Mouse (Mus musculus) midbrain, embryonic 15.5 days (tissue): ENCODE measurements at regions not wholly inside any gene's neighbourhood (a gene's known extent, or its start where the extent isn't known, plus 50 kb on each side); places are given as distances from the start of the nearest gene placed in this dataset.

Experiments
- ATAC-seq: fragments of 200-750 bp; cut with Nextera tagmentation; replicated peaks from 2 replicates; pipeline ENCODE4 v1.8.0; 2017; ENCODE audit warnings: moderate TSS enrichment
- H3K27ac ChIP-seq: fragments of 300-500 bp; sonication (generic); 2 replicates; pipeline ENCODE4 v1.5.1; 2015; ENCODE audit warnings: mild to moderate bottlenecking, inconsistent platforms
- H3K27me3 ChIP-seq: fragments of 300-500 bp; sonication (generic); replicated peaks from 2 replicates; pipeline ENCODE4 v1.6.1; 2015; ENCODE audit warnings: inconsistent platforms
- H3K36me3 ChIP-seq: fragments of 300-500 bp; sonication (generic); replicated peaks from 2 replicates; pipeline ENCODE4 v1.6.1; 2015; ENCODE audit warnings: inconsistent platforms
- H3K4me1 ChIP-seq: fragments of 300-500 bp; sonication (generic); 2 replicates; pipeline ENCODE4 v1.6.1; 2015; ENCODE audit warnings: inconsistent platforms
- H3K4me2 ChIP-seq: fragments of 300-500 bp; sonication (generic); 2 replicates; pipeline ENCODE4 v1.6.1; 2015; ENCODE audit warnings: inconsistent platforms, mild to moderate bottlenecking, moderate library complexity
- H3K4me3 ChIP-seq: fragments of 300-500 bp; sonication (generic); 2 replicates; pipeline ENCODE4 v1.5.1; 2015; ENCODE audit warnings: mild to moderate bottlenecking, inconsistent platforms
- H3K9ac ChIP-seq: fragments of 300-500 bp; sonication (generic); 2 replicates; pipeline ENCODE4 v1.6.1; 2015; ENCODE audit warnings: mild to moderate bottlenecking, inconsistent platforms
- H3K9me3 ChIP-seq: fragments of 300-500 bp; sonication (generic); 2 replicates; pipeline ENCODE4 v1.6.1; 2016; ENCODE audit warnings: inconsistent platforms
- WGBS: fragments of 180-500 bp; shearing (Covaris S2); methylation state at CpG from one replicate; pipeline ENCODE4 v1.1.7; 2015; ENCODE audit warnings: mixed read lengths; 5-methylcytosine and 5-hydroxymethylcytosine counted together

DNA sequence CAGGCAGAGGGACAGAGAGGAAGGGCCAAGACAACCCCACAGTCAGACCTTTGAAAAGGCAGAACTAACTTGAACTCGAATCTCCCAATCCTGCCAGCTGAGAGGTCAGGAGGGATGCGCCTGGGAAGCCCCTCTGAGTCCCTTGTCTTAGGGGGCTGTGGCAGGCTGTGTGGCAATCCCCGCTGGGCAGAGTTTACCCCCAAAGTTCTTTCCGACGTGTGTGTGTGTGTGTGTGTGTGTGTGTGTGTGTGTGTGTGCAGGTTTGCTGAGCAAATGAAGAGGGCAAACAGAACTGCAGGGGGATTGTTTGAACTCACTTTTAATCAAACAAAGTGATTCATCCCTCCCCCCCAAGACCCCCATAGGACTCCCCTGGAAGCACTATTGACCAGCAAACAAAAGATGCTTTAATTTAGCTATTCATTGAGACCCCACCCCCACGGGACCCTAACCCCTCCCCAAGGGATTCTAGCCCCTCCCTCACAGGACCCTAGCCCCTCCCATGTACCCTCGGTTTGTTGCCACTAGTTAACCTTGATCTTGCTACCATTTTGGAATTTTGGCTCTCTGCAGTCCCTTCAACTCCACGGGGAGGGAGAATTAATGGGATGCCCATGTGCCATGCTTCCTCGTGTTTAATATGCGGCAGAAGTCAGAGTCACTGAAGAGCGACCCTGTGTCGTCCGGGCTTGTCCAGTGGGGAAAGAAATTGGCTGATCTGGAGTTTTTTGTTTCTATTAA lies 143.4 kb upstream of the Gli2 start:
- ATAC-seq = 0 out of 2 replicates have a peak, but pooled peaks have one; percentile 28
- Histone ChIP-seq H3K4me1 (peaks cover 6% of the 10 kb centered on the region; the same call in 1 of the 2 replicates), H3K4me3 (no peak overlapping the region), H3K36me3 (no peaks in the 10 kb centered on the region), H3K27ac (no peak overlapping the region), H3K9me3 (no peaks in the 10 kb centered on the region), H3K9ac (no peak overlapping the region), H3K27me3 (no peaks in the 10 kb centered on the region), H3K4me2 (no peak overlapping the region)
- WGBS = 15% methylated on average over 13 of the region's 13 CpGs

DNA sequence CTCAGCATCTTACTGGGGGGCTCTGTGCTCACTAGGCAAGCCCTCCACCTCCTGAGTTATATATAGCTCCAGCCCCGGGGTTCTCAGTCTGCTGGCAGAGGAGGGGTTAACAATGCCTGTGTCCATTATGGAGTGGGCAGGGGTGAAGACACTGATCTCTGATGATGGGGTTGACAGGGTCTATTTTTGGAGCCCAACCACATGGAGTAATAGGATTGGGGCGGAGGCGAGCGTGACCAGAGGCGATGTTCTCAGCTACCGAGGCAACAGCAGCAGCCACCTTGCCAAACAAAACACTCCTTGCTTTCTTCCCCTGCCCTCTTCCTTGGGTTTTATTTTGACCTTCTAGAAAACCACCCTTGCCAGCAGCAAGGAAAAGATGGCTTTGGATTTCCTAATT lies 141.1 kb upstream of the Gli2 start:
- WGBS = 22% methylated on average over 6 of the region's 6 CpGs
- ATAC-seq = no peak
- no peaks in the 10 kb centered on the region for H3K36me3 ChIP-seq

DNA sequence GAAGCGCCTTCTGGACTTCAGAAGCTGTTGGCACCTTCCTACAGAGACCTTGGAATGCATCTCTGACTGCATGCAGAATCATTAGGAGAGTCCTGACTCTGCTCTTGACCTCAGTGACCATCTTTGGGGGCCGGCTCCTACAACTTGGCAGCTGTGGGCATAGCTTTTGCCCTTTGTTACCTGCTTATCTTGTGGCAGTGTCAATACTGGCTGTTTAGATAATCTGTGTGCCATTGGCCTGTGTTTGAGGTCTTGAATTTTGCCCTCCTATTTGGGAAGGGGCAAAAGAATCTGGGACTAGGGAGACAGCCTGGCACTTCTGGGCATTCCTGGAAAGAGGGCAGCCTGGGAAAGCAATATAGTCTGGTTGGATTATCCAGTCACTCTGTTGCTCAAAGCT lies 137.8 kb upstream of the Gli2 start:
- Histone ChIP-seq H3K27ac (no peak overlapping the region), H3K4me1 (peaks cover 8% of the 10 kb centered on the region), H3K4me2 (no peak overlapping the region), H3K4me3 (no peak overlapping the region), H3K27me3 (peaks cover 8% of the 10 kb centered on the region; the same call in 1 of the 2 replicates), H3K36me3 (no peaks in the 10 kb centered on the region), H3K9ac (no peak overlapping the region), H3K9me3 (no peaks in the 10 kb centered on the region)
- 91% methylated on average over 2 of the region's 2 CpGs for WGBS
- ATAC-seq = no peak

More for the DNA sequence above, 141.1 kb upstream of the Gli2 start:
- Histone ChIP-seq H3K27ac (no peak overlapping the region), H3K4me2 (no peak overlapping the region), H3K9me3 (no peaks in the 10 kb centered on the region), H3K9ac (no peak overlapping the region), H3K4me3 (no peak overlapping the region), H3K4me1 (peaks cover 10% of the 10 kb centered on the region), H3K27me3 (peaks cover 8% of the 10 kb centered on the region; the same call in 1 of the 2 replicates)

DNA sequence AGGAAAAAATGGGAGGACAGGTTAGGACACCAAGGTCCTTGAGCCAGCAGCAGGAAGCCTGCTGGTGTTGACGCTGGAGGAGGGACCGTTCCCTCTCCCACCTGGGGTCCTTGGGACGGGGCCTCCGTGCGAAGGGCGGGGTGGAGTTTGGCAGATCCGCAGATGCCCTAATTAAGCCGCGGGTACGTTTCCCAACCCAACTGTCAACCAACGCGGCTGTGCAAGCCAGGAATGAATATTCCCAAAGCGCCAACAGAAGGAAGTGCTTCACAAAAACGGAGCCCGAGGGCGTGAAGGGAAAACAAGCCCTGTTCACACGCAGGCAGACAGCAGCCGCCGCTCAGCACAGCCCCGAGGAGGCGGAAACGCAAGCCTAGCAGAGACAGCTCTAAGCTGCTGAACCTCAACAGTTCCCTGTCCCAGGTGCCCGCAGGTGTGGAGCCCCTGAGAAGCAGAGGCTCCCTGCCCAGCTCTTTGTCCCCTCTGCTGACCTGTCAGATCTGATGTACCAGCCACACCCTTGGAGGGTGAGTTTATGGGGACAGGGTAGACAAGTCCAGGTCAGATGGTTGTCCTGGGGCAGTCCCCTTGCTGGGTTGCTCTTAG lies 136.1 kb upstream of the Gli2 start:
- H3K4me2 ChIP-seq = peak overlapping the region; percentile 54
- peaks cover 8% of the 10 kb centered on the region; the same call in 1 of the 2 replicates for H3K27me3 ChIP-seq
- ATAC-seq = peak; percentile 83
- H3K4me1 ChIP-seq = peaks cover 8% of the 10 kb centered on the region
- no peak overlapping the region for H3K27ac ChIP-seq
- WGBS = 2% methylated on average over 23 of the region's 23 CpGs
- peak overlapping the region; percentile 27 for H3K4me3 ChIP-seq
- H3K9me3 ChIP-seq = no peaks in the 10 kb centered on the region
- peak overlapping the region; percentile 25; the same call in 1 of the 2 replicates for H3K9ac ChIP-seq
- H3K36me3 ChIP-seq = no peaks in the 10 kb centered on the region

DNA sequence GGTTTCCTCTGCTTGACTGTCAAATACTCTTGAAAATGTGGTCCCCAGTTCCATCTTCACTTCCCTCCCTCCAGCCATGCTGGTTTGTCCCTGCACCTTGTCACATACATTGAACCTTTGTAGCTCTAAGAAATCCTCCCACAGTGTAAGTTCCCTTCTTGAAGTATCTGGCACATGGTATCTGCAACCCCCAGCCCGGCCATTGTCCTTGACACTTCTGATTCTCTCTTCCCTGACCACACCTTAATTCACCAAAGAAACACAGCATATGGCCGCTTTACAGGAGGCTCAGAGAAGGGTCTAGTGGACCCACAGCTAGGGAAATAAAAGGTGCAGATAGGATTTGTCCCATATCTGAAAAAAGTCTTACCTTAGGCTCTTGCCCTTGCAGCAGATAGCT lies 133.9 kb upstream of the Gli2 start:
- no peaks in the 10 kb centered on the region for H3K36me3 ChIP-seq
- WGBS = 91% methylated on average over 2 of the region's 2 CpGs
- ATAC-seq = no peak
- H3K9me3 ChIP-seq = no peaks in the 10 kb centered on the region
- no peak overlapping the region for H3K4me2 ChIP-seq
- H3K27me3 ChIP-seq = peaks cover 8% of the 10 kb centered on the region; the same call in 1 of the 2 replicates
- no peak overlapping the region for H3K4me3 ChIP-seq
- peaks cover 8% of the 10 kb centered on the region for H3K4me1 ChIP-seq
- H3K9ac ChIP-seq = no peak overlapping the region
- no peak overlapping the region for H3K27ac ChIP-seq

DNA sequence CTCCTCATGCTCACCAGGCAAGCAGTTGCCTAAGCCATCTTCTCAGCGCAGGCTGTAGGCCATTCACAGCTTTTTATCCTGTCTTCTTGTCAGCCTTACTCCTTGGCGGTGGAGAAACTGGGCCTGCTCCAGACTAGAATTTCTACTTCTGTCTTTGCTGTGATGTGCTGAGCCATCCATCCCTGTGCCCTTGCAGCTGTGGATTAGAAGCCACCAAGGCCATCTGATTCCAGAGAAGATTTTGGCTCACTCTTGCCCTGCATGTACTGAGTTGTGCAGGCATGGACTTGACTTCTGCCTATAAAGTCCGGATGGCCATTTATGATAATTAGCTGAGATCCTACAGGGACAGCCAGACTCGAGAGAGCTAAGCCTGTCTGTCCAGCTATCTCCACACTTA lies 133.4 kb upstream of the Gli2 start:
- WGBS = 74% methylated on average over 4 of the region's 4 CpGs
- Histone ChIP-seq H3K27ac (no peak overlapping the region), H3K9ac (no peak overlapping the region), H3K4me3 (no peak overlapping the region), H3K4me1 (peaks cover 8% of the 10 kb centered on the region), H3K36me3 (no peaks in the 10 kb centered on the region), H3K4me2 (no peak overlapping the region), H3K27me3 (peaks cover 8% of the 10 kb centered on the region; the same call in 1 of the 2 replicates), H3K9me3 (no peaks in the 10 kb centered on the region)
- ATAC-seq = no peak

DNA sequence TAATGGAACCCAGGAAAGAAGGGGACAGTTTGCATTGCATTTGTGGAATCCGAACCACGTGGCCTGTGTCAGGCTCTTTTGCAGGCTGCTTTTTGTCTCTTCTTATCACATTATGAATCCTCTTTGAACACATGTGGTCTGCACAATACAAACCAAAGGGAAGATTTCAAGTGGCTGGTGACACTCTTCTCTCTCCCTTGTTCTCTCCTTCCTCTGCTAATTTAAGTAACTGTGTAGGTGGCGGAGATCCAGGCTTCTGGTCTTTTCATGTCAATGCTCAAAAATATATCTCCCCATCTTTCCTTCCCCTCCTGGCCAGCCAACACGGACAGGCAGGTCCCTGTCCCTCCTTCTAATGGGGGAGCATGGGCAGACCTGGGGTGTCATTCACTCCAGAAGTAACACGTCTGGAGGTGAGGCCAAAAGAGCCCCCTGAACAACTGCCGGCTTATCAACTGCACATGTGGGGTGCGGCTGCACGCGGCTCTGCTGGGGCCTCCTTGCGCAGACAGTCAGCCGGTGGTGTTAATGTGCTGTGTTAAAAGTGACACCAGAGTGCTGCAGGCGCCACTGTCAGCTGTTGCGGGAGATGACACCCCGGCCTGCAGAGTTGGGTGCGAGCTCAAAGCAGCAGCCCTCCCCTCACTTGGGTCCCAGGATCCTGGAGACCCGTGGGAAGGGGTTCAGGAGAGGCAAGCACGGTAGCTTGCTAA lies 130.3 kb upstream of the Gli2 start:
- Histone ChIP-seq H3K36me3 (no peaks in the 10 kb centered on the region), H3K9me3 (no peaks in the 10 kb centered on the region), H3K4me3 (no peak overlapping the region), H3K4me2 (no peak overlapping the region), H3K27me3 (no peaks in the 10 kb centered on the region), H3K27ac (no peak overlapping the region), H3K4me1 (no peaks in the 10 kb centered on the region), H3K9ac (no peak overlapping the region)
- 85% methylated on average over 17 of the region's 17 CpGs for WGBS
- ATAC-seq = no peak

DNA sequence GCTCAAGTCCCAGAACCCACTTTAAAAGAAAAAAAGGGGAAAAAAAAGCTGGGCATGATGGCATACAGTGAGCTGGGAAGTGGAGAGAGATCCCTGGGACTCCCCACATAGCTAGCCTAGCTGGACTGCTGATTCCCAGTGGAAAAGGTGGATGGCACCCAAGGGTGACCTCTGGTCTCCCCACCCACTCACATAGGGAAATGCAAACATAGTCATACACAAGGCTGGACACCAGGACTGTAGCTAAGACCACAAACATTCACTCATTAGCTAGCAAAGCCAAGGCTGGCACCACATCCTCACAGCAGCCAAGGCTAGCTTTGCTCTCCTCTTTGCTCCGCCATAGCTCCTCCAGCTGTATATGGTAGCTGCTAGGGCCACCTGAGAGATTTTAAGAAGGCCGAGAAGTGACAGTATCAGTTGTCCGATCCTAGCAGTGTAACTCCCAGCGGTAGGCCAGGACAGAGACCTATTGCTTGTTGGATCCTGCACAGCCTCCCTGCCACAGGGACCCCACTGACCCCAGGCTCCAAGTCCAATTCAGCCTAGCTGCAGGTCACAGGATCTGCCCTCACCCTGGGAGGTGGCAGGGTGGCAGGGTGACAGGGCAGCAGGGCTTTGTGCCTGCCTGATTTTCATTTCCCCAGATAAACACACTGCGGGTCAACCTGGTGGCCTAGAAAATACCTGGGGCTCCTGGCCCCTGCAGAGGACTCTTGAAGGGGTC lies 119.8 kb upstream of the Gli2 start:
- H3K9ac ChIP-seq = no peak overlapping the region
- H3K4me3 ChIP-seq = no peak overlapping the region
- no peak overlapping the region for H3K27ac ChIP-seq
- no peaks in the 10 kb centered on the region for H3K36me3 ChIP-seq
- no peaks in the 10 kb centered on the region for H3K27me3 ChIP-seq
- no peaks in the 10 kb centered on the region for H3K4me1 ChIP-seq
- 77% methylated on average over 5 of the region's 5 CpGs for WGBS
- ATAC-seq = no peak
- H3K9me3 ChIP-seq = no peaks in the 10 kb centered on the region
- no peak overlapping the region for H3K4me2 ChIP-seq

DNA sequence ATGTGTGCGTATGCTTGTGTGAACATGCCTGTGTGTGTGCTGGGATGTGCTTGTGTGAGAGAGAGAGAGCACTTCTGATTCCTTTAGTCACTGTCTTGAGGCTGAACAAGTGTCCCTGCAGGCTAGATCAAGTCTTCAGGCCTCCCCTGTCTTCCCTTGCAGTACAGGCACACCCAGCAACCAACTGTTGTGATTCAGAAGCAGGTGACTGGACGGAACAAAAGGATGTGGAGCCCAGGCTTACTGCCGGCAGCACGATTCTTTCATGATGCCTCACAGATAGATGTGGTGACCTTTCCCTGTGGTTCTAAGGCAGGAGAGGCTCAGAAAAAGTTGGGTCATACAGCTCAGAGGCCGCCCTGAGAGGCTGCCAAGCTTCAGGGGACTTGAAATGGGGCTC lies 114.0 kb upstream of the Gli2 start:
- Histone ChIP-seq H3K27ac (no peak overlapping the region), H3K27me3 (no peaks in the 10 kb centered on the region), H3K9me3 (no peaks in the 10 kb centered on the region), H3K9ac (no peak overlapping the region), H3K4me2 (no peak overlapping the region), H3K4me1 (no peaks in the 10 kb centered on the region), H3K4me3 (no peak overlapping the region), H3K36me3 (no peaks in the 10 kb centered on the region)
- 76% methylated on average over 5 of the region's 5 CpGs for WGBS
- ATAC-seq = no peak

DNA sequence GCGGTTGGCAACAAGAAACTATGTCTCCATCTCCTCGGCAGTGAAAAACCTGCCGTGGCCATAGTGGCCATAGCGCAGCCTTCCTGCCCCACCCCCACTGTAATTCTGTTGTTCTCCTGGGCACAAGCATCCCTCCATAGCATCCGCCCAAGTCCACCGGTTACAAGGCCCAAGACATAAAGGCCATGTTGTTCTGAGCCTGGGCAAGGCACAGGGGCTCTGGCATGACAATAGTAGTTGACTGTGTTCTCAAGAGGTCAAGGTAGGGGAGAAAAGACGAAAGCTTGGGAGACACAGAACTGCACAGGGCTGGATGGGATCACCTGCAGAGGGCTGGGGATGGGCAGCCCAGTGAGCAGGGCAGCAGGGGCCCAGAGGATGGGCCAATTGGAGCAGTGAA lies 112.9 kb upstream of the Gli2 start:
- Histone ChIP-seq H3K27ac (no peak overlapping the region), H3K4me3 (no peak overlapping the region), H3K27me3 (no peaks in the 10 kb centered on the region), H3K9me3 (no peaks in the 10 kb centered on the region), H3K4me2 (no peak overlapping the region), H3K4me1 (no peaks in the 10 kb centered on the region), H3K36me3 (no peaks in the 10 kb centered on the region), H3K9ac (no peak overlapping the region)
- no peak for ATAC-seq
- WGBS = 52% methylated on average over 7 of the region's 7 CpGs

DNA sequence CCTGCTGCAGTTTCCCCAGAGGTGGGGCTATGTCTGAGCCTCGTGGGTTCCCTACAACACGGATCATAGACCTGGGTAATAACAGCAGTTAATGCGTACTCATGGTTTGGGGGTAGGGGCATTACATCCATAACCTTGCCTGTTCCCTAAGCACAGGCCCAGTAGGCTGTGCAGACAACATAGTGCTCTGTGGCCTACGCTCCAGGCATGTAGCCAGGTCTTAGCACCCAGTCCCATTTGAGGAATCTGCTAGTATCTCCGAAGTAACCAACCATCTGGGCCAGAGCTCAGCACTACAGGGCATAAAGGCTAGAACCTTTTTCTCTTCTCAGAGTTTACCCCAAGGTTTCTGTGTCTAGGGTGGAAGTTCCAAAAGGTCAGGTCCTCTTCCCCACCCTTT lies 111.4 kb upstream of the Gli2 start:
- H3K4me3 ChIP-seq = no peak overlapping the region
- H3K27me3 ChIP-seq = no peaks in the 10 kb centered on the region
- H3K4me2 ChIP-seq = no peak overlapping the region
- no peaks in the 10 kb centered on the region for H3K4me1 ChIP-seq
- no peaks in the 10 kb centered on the region for H3K9me3 ChIP-seq
- no peaks in the 10 kb centered on the region for H3K36me3 ChIP-seq
- no peak overlapping the region for H3K9ac ChIP-seq
- WGBS = 87% methylated on average over 5 of the region's 5 CpGs
- ATAC-seq = no peak
- H3K27ac ChIP-seq = no peak overlapping the region

DNA sequence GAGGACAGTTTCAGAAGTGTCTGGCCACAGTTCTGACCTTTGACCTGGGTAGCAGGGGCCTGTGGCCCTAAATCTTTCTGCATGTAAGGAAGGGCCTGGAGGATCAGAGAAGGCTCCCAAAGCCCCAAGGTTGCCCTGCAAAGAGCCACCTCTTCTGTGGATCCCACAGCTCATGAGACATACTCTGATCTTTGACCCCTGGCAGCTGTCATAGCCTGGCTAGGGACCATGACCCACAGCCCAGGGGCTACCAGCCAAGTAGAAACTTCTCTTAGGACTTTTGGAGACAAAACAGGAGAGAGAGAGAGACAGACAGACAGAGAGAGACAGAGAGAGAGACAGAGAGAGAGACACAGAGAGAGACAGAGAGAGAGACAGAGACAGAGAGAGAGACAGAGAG lies 110.4 kb upstream of the Gli2 start:
- no peaks in the 10 kb centered on the region for H3K4me1 ChIP-seq
- H3K4me2 ChIP-seq = no peak overlapping the region
- ATAC-seq = no peak
- no peak overlapping the region for H3K9ac ChIP-seq
- H3K27ac ChIP-seq = no peak overlapping the region
- H3K4me3 ChIP-seq = no peak overlapping the region
- no peaks in the 10 kb centered on the region for H3K9me3 ChIP-seq
- no peaks in the 10 kb centered on the region for H3K27me3 ChIP-seq
- no peaks in the 10 kb centered on the region for H3K36me3 ChIP-seq
